Mouse (Mus musculus): ENCODE measurements around the gene Sit1. TPM values are rescaled to one million over a fixed set of nuclear protein-coding genes. Genes with fewer than 3 reads are reported as not detected.

Gene Sit1
- polyA plus RNA-seq, 1 experiment from 2014 or later, result not detected

DNA sequence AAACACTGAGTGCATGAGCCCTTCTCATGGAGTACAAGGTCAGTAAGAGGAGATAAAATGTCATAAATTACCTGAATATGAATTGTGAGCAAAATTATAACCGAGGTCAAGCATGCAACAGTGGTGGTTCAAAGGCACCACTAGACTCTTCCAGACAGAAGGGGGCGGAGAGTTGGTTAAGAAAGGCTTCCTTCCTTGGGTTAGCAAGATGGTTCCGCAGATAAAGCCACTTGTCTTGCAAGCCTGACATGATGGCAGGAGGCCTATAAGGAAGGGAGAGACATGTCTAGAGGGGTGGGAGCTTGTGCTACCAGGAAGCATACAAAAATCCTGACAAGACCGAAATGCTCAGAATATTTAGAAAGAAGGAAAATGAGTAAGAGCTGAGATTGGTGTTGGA, 20.7 kb upstream of the Sit1 start:
- Histone ChIP-seq H3K4me3 (ENCODE audit: low read depth, low read length) (no peak overlapping the region), H3K4me1 (replicated peaks; ENCODE audit: control insufficient read depth, insufficient read depth, low read length) (peaks cover 4% of the 10 kb centered on the region), H3K9ac (ENCODE audit: low read depth, low read length) (no peak overlapping the region), H3K27me3 (replicated peaks; ENCODE audit: control insufficient read depth, insufficient read depth, low read length) (no peaks in the 10 kb centered on the region), H3K9me3 (ENCODE audit: control insufficient read depth) (no peaks in the 10 kb centered on the region), H3K4me2 (replicated peaks; ENCODE audit: low read depth) (no peak overlapping the region), H3K27ac (ENCODE audit: low read depth, low read length) (no peak overlapping the region), H3K36me3 (ENCODE audit: control insufficient read depth, insufficient read depth) (no peaks in the 10 kb centered on the region)
- WGBS, result 50% methylated on average over 4 of the region's 4 CpGs
- TF ChIP-seq CTCF (IDR thresholded peaks at IDR 0.05; ENCODE audit: low read depth), result no peak
- no peak for ATAC-seq

- no peaks in the 10 kb centered on the region for H3K9me3 ChIP-seq (ENCODE audit: control insufficient read depth)
- WGBS, result 49% methylated on average over 6 of the region's 6 CpGs
- H3K4me3 ChIP-seq (ENCODE audit: low read depth, low read length), result no peak overlapping the region
- H3K27me3 ChIP-seq (replicated peaks; ENCODE audit: control insufficient read depth, insufficient read depth, low read length), result no peaks in the 10 kb centered on the region
- H3K9ac ChIP-seq (ENCODE audit: low read depth, low read length), result no peak overlapping the region
- no peak for TF ChIP-seq CTCF (IDR thresholded peaks at IDR 0.05; ENCODE audit: low read depth)
- no peak for ATAC-seq
- no peaks in the 10 kb centered on the region for H3K36me3 ChIP-seq (ENCODE audit: control insufficient read depth, insufficient read depth)
- peak overlapping the region; percentile 13; the same call in 1 of the 2 replicates for H3K4me2 ChIP-seq (replicated peaks; ENCODE audit: low read depth)
- H3K4me1 ChIP-seq (replicated peaks; ENCODE audit: control insufficient read depth, insufficient read depth, low read length), result no peaks in the 10 kb centered on the region; the same call in 1 of the 2 replicates
- H3K27ac ChIP-seq (ENCODE audit: low read depth, low read length), result no peak overlapping the region
Observed at GRCm38 (mm10) chr4:43503506-43503905, 20.0 kb upstream of the Sit1 start.

GRCm38 (mm10) chr4:43503041-43503440, 19.5 kb upstream of the Sit1 start:
- H3K27ac ChIP-seq (ENCODE audit: low read depth, low read length), result no peak overlapping the region
- H3K4me3 ChIP-seq (ENCODE audit: low read depth, low read length), result no peak overlapping the region
- no peak overlapping the region for H3K9ac ChIP-seq (ENCODE audit: low read depth, low read length)
- no peaks in the 10 kb centered on the region for H3K36me3 ChIP-seq (ENCODE audit: control insufficient read depth, insufficient read depth)
- H3K4me1 ChIP-seq (replicated peaks; ENCODE audit: control insufficient read depth, insufficient read depth, low read length), result no peaks in the 10 kb centered on the region; the same call in none of the 2 replicates
- no peak for TF ChIP-seq CTCF (IDR thresholded peaks at IDR 0.05; ENCODE audit: low read depth)
- ATAC-seq, result peak; percentile 20; the same call in 1 of the 2 replicates
- WGBS, result 37% methylated on average over 2 of the region's 2 CpGs
- peak overlapping the region; percentile 13; the same call in 1 of the 2 replicates for H3K4me2 ChIP-seq (replicated peaks; ENCODE audit: low read depth)
- no peaks in the 10 kb centered on the region for H3K27me3 ChIP-seq (replicated peaks; ENCODE audit: control insufficient read depth, insufficient read depth, low read length)
- no peaks in the 10 kb centered on the region for H3K9me3 ChIP-seq (ENCODE audit: control insufficient read depth)

GRCm38 (mm10) chr4:43499407-43500333, 16.1 kb upstream of the Sit1 start, which contains the start of gene Arhgef39:
Gene Arhgef39, minus strand, starts transcription at chr4:43499695.
- Histone ChIP-seq H3K27me3 (replicated peaks; ENCODE audit: control insufficient read depth, insufficient read depth, low read length) (no peaks in the 10 kb centered on the region), H3K4me2 (replicated peaks; ENCODE audit: low read depth) (peak within 1 kb of the TSS; percentile 84), H3K9me3 (ENCODE audit: control insufficient read depth) (no peaks in the 10 kb centered on the region), H3K4me3 (ENCODE audit: low read depth, low read length) (peak within 1 kb of the TSS; percentile 52), H3K36me3 (ENCODE audit: control insufficient read depth, insufficient read depth) (peaks cover 6% of the 10 kb centered on the region; the same call in 1 of the 2 replicates), H3K9ac (ENCODE audit: low read depth, low read length) (peak within 1 kb of the TSS; percentile 46; the same call in 1 of the 2 replicates), H3K27ac (ENCODE audit: low read depth, low read length) (no peak within 1 kb of the TSS), H3K4me1 (replicated peaks; ENCODE audit: control insufficient read depth, insufficient read depth, low read length) (no peaks in the 10 kb centered on the region; the same call in none of the 2 replicates)
- 6% methylated on average over 50 of the region's 50 CpGs for WGBS
- TF ChIP-seq CTCF (IDR thresholded peaks at IDR 0.05; ENCODE audit: low read depth), result no peak
- ATAC-seq, result peak; percentile 81

- peaks cover 3% of the 10 kb centered on the region; the same call in 1 of the 2 replicates for H3K4me1 ChIP-seq (replicated peaks; ENCODE audit: control insufficient read depth, insufficient read depth, low read length)
- peak overlapping the region; percentile 84 for H3K4me2 ChIP-seq (replicated peaks; ENCODE audit: low read depth)
- H3K36me3 ChIP-seq (ENCODE audit: control insufficient read depth, insufficient read depth), result peaks cover 6% of the 10 kb centered on the region; the same call in 1 of the 2 replicates
- H3K9ac ChIP-seq (ENCODE audit: low read depth, low read length), result peak overlapping the region; percentile 46; the same call in 1 of the 2 replicates
- H3K27ac ChIP-seq (ENCODE audit: low read depth, low read length), result no peak overlapping the region
- WGBS, result 5% methylated on average over 8 of the region's 8 CpGs
- H3K4me3 ChIP-seq (ENCODE audit: low read depth, low read length), result peak overlapping the region; percentile 52
- no peaks in the 10 kb centered on the region for H3K27me3 ChIP-seq (replicated peaks; ENCODE audit: control insufficient read depth, insufficient read depth, low read length)
- ATAC-seq, result peak; percentile 41; the same call in 1 of the 2 replicates
- TF ChIP-seq CTCF (IDR thresholded peaks at IDR 0.05; ENCODE audit: low read depth), result peak; percentile 69
- H3K9me3 ChIP-seq (ENCODE audit: control insufficient read depth), result no peaks in the 10 kb centered on the region
Observed at GRCm38 (mm10) chr4:43498983-43499382, 15.4 kb upstream of the Sit1 start.

DNA sequence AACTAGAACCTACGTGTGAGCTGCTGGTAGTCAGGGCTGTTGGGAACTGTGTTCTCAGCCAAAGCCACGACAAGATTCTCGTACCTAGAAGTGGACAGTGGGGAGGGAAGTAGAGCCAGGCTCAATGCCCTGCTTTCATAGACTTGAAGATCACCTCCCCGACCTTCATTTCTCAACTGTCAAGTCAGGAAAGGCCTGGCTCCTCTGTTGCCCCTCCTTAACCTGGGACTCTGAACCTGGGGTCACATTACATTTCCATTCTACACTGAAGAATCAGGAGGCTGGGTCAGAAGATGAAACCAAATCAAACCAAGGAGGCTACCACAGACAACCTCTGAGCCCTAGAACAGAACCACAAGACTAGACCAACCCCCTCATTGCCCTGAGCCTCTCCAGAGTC, 14.4 kb upstream of the Sit1 start:
- Histone ChIP-seq H3K9me3 (ENCODE audit: control insufficient read depth) (no peaks in the 10 kb centered on the region), H3K36me3 (ENCODE audit: control insufficient read depth, insufficient read depth) (peaks cover 6% of the 10 kb centered on the region; the same call in 1 of the 2 replicates), H3K9ac (ENCODE audit: low read depth, low read length) (0 out of 2 replicates have a peak overlapping the region, but pooled peaks have one; percentile 17), H3K27ac (ENCODE audit: low read depth, low read length) (no peak overlapping the region), H3K4me3 (ENCODE audit: low read depth, low read length) (peak overlapping the region; percentile 52), H3K4me2 (replicated peaks; ENCODE audit: low read depth) (peak overlapping the region; percentile 84), H3K27me3 (replicated peaks; ENCODE audit: control insufficient read depth, insufficient read depth, low read length) (no peaks in the 10 kb centered on the region), H3K4me1 (replicated peaks; ENCODE audit: control insufficient read depth, insufficient read depth, low read length) (peaks cover 3% of the 10 kb centered on the region; the same call in 1 of the 2 replicates)
- ATAC-seq, result no peak
- WGBS, result 62% methylated on average over 4 of the region's 4 CpGs
- no peak for TF ChIP-seq CTCF (IDR thresholded peaks at IDR 0.05; ENCODE audit: low read depth)

Data from intestine, postnatal 0 days (tissue).